Mouse (Mus musculus): ENCODE data around the gene Gtpbp8. TPM values are rescaled to one million over a fixed set of nuclear protein-coding genes. Genes with fewer than 3 reads are reported as not detected.
A peak's percentile ranks its signal among the peaks of the same experiment; 100 is the strongest.

Gene Gtpbp8
- total RNA-seq (2014; rRNA removed; ENCODE audit: low replicate concordance), result 9.0 and 17.1 TPM in 2 replicates
- polyA plus RNA-seq (2015; fragmentation: Nextera tagmentation; extraction: Ambion mirVana), result 21.9 and 24.6 TPM in 2 replicates

DNA sequence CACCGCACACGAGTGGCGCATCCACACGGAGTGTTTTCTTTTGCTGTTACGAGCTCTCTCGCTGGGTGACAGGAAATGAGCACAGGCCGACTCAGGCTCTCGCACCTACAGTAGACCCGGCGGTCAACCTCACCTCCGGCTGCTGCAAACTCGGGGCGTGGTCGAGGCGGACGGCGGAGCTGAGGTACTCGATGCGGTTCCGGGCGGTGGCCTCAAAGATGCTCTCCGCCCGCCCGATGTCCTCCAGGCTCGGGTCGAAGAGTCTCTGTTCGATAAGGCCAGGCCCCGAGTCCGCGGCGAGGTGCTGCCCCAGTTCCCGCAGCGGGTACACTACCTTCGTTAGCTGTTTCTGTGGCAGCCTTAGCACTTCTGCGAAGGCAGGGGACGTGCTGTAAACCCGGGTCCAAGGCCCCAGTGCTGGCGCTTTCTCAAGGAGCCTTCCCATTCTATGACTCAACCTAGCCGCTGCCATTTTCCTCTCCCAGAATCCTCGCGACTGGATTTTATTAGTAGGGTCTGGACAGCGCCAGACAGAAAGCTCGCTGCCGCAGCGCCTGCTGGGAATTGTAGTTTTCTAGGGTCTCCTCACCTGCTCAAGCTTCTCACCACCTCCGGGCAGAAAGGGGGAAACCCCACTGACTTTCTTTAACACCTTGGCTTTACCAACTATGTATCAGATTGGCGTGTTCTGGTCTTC lies at the start of gene Gtpbp8:
Gtpbp8 (minus strand) TSS at position 498 of the 697 bp plus-strand sequence.
- H3K9ac ChIP-seq (replicated peaks; ENCODE audit: low read depth, low read length), result peak within 1 kb of the TSS; percentile 83
- ATAC-seq (ENCODE audit: insufficient read depth, low read depth) (peak; percentile 92), DNase-seq (ENCODE audit: low spot score) (peak; percentile 80)
- H3K4me2 ChIP-seq (ENCODE audit: low read depth, low read length), result peak within 1 kb of the TSS; percentile 84
- H3K27me3 ChIP-seq (ENCODE audit: control insufficient read depth, insufficient read depth, low read length), result no peaks in the 10 kb centered on the region
- peaks cover 11% of the 10 kb centered on the region for H3K36me3 ChIP-seq (replicated peaks; ENCODE audit: control insufficient read depth, insufficient read depth, low read length)
- H3K9me3 ChIP-seq (replicated peaks; ENCODE audit: control insufficient read depth, low read length), result no peaks in the 10 kb centered on the region
- under 1% methylated on average over 47 of the region's 47 CpGs for WGBS
- H3K4me3 ChIP-seq (ENCODE audit: low read depth, low read length), result peak within 1 kb of the TSS; percentile 89
- H3K4me1 ChIP-seq (ENCODE audit: control insufficient read depth, insufficient read depth), result peaks cover 5% of the 10 kb centered on the region
- peak within 1 kb of the TSS; percentile 93 for H3K27ac ChIP-seq (ENCODE audit: low read depth)
- TF ChIP-seq CTCF (IDR thresholded peaks at IDR 0.05; ENCODE audit: low read depth) (no peak), EP300 (IDR thresholded peaks at IDR 0.05; ENCODE audit: low read depth) (0 out of 2 replicates have a peak, but pooled peaks have one; percentile 42)

DNA sequence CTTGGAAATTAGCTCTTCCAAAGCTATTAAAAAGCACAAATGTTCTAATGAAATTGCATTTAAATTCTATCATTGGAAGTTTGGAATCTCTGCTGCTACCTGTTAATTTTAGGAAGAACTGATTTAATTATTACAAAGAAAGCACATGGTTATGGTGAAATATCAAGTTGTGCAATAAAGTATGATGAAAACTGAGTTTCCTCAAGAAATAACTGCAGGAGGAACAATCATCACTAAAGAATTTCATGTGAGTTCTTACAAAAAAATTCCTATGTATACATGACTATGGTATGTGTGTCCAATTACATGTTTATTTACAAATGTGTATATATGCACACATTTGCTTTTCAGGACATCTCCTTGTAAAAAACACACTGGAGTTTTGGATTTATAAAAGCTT lies 48.3 kb upstream of the Gtpbp8 start:
- Histone ChIP-seq H3K9ac (replicated peaks; ENCODE audit: low read depth, low read length) (no peak overlapping the region), H3K27me3 (ENCODE audit: control insufficient read depth, insufficient read depth, low read length) (no peaks in the 10 kb centered on the region), H3K4me3 (ENCODE audit: low read depth, low read length) (no peak overlapping the region), H3K4me2 (ENCODE audit: low read depth, low read length) (no peak overlapping the region), H3K27ac (ENCODE audit: low read depth) (no peak overlapping the region), H3K9me3 (replicated peaks; ENCODE audit: control insufficient read depth, low read length) (no peaks in the 10 kb centered on the region), H3K36me3 (replicated peaks; ENCODE audit: control insufficient read depth, insufficient read depth, low read length) (no peaks in the 10 kb centered on the region), H3K4me1 (ENCODE audit: control insufficient read depth, insufficient read depth) (no peaks in the 10 kb centered on the region)
- ATAC-seq (ENCODE audit: insufficient read depth, low read depth) (no peak), DNase-seq (ENCODE audit: low spot score) (no peak)
- TF ChIP-seq EP300 (IDR thresholded peaks at IDR 0.05; ENCODE audit: low read depth), result no peak
- TF ChIP-seq CTCF (IDR thresholded peaks at IDR 0.05; ENCODE audit: low read depth), result no peak

DNA sequence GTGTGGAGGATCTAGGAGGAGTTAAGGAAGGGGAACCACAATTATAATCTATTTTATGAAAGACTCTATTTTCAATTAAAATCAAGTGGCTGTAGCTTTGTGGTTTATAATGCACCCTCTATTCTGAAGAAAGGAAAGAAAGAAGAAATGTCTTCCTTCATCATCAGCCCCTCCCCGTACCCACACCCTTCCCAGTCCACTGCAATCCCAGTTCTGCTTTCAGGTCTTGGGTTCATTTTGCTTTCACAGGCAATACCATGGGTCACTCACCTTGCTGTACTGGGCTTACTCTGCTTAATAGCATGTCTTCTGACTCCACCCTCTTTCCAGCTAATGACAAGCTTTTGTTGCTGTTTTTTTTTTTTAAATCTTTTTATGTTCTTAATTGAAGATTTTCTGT lies 40.8 kb upstream of the Gtpbp8 start:
- Histone ChIP-seq H3K4me2 (ENCODE audit: low read depth, low read length) (no peak overlapping the region), H3K27me3 (ENCODE audit: control insufficient read depth, insufficient read depth, low read length) (no peaks in the 10 kb centered on the region), H3K9ac (replicated peaks; ENCODE audit: low read depth, low read length) (no peak overlapping the region), H3K4me1 (ENCODE audit: control insufficient read depth, insufficient read depth) (no peaks in the 10 kb centered on the region), H3K27ac (ENCODE audit: low read depth) (no peak overlapping the region), H3K36me3 (replicated peaks; ENCODE audit: control insufficient read depth, insufficient read depth, low read length) (no peaks in the 10 kb centered on the region), H3K4me3 (ENCODE audit: low read depth, low read length) (no peak overlapping the region), H3K9me3 (replicated peaks; ENCODE audit: control insufficient read depth, low read length) (no peaks in the 10 kb centered on the region)
- ATAC-seq (ENCODE audit: insufficient read depth, low read depth), result no peak
- WGBS, result 68% methylated on average over 1 of the region's 1 CpGs
- TF ChIP-seq CTCF (IDR thresholded peaks at IDR 0.05; ENCODE audit: low read depth) (no peak), EP300 (IDR thresholded peaks at IDR 0.05; ENCODE audit: low read depth) (no peak)
- DNase-seq (ENCODE audit: low spot score), result no peak

DNA sequence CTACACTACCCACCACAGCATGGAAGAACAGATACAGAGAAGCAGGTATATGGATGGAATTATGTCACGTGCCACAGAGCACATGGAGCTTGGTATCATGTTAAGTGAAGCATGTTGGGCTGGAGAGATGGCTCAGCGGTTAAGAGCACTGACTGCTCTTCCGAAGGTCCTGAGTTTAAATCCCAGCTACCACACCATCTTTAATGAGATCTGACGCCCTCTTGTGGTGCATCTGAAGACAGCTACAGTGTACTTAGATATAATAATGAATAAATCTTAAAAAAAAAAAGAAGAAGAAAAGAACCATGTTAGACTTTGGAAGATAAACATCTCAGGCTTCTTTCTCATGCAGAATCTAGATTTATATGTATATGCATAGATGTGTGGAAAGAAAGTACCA lies 34.6 kb upstream of the Gtpbp8 start:
- no peak for TF ChIP-seq EP300 (IDR thresholded peaks at IDR 0.05; ENCODE audit: low read depth)
- TF ChIP-seq CTCF (IDR thresholded peaks at IDR 0.05; ENCODE audit: low read depth), result no peak
- H3K4me1 ChIP-seq (ENCODE audit: control insufficient read depth, insufficient read depth), result no peaks in the 10 kb centered on the region
- DNase-seq (ENCODE audit: low spot score), result no peak
- H3K27ac ChIP-seq (ENCODE audit: low read depth), result no peak overlapping the region
- no peak overlapping the region for H3K9ac ChIP-seq (replicated peaks; ENCODE audit: low read depth, low read length)
- H3K4me3 ChIP-seq (ENCODE audit: low read depth, low read length), result no peak overlapping the region
- no peaks in the 10 kb centered on the region for H3K27me3 ChIP-seq (ENCODE audit: control insufficient read depth, insufficient read depth, low read length)
- H3K36me3 ChIP-seq (replicated peaks; ENCODE audit: control insufficient read depth, insufficient read depth, low read length), result no peaks in the 10 kb centered on the region
- 70% methylated on average over 4 of the region's 4 CpGs for WGBS
- no peak overlapping the region for H3K4me2 ChIP-seq (ENCODE audit: low read depth, low read length)
- H3K9me3 ChIP-seq (replicated peaks; ENCODE audit: control insufficient read depth, low read length), result no peaks in the 10 kb centered on the region
- no peak for ATAC-seq (ENCODE audit: insufficient read depth, low read depth)

DNA sequence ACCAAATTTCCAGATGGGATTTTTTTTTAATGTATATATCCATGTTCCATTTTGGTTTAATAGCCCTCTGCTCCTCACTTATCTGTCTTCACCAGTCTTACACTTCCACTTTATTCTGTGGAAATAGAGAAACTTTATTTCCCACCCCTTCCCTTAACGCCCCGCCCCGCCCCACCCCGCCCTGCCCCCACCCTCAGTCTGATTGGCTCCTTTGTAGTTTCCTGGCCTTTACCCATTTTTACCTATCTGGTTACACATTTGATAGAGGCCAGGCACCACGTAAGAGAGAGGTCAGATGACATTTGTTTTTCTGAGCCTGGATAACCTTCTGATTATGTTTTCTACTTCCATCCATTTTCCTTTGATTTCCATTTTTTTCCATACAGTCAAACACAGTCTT lies 33.3 kb upstream of the Gtpbp8 start:
- H3K4me3 ChIP-seq (ENCODE audit: low read depth, low read length), result no peak overlapping the region
- no peaks in the 10 kb centered on the region for H3K9me3 ChIP-seq (replicated peaks; ENCODE audit: control insufficient read depth, low read length)
- no peak overlapping the region for H3K27ac ChIP-seq (ENCODE audit: low read depth)
- no peaks in the 10 kb centered on the region for H3K36me3 ChIP-seq (replicated peaks; ENCODE audit: control insufficient read depth, insufficient read depth, low read length)
- no peaks in the 10 kb centered on the region for H3K4me1 ChIP-seq (ENCODE audit: control insufficient read depth, insufficient read depth)
- no peak overlapping the region for H3K4me2 ChIP-seq (ENCODE audit: low read depth, low read length)
- no peak overlapping the region for H3K9ac ChIP-seq (replicated peaks; ENCODE audit: low read depth, low read length)
- H3K27me3 ChIP-seq (ENCODE audit: control insufficient read depth, insufficient read depth, low read length), result no peaks in the 10 kb centered on the region
- 85% methylated on average over 5 of the region's 5 CpGs for WGBS
- DNase-seq (ENCODE audit: low spot score) (no peak), ATAC-seq (ENCODE audit: insufficient read depth, low read depth) (no peak)
- TF ChIP-seq EP300 (IDR thresholded peaks at IDR 0.05; ENCODE audit: low read depth) (no peak), CTCF (IDR thresholded peaks at IDR 0.05; ENCODE audit: low read depth) (no peak)
